In the genomic region with DNA sequence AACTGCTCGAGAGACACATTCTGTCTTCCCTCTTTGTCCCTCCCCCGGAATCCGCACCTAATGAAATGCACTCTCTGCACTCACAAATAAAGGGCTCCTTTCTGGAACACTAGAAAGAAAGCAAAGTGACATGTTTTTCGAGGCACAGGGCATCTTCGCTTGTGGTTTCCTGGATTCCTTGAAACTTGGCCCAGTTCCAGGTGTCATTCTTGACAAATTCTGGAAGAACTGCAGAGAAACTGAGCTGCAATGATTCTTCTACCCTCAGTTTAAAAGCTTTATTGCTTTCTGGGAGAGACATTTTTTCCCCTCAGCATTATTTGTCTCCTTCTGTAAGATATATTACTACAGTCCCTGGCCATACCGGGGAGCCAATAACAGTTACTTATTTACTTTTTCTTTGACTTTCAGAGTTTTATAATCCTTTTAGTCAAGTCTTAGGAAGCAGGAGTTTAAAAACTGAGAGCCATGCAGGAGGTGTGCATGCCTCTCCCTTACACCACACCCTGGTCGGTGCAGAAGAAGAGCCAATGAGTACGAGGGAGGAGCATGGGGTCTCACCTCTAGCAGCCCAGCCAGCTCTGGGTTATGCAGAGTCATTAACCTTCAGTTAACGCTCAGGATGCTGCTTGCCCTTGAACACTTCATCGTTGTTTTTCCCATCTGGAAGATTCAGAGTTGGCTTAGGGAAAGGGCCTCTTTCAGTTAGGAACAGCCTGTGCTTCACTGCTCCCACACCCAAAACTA, we compare ENCODE assay signal across 14 mouse cellular contexts. TPM values are rescaled to one million over a fixed set of nuclear protein-coding genes. Genes with fewer than 3 reads are reported as not detected.
DNase-seq lines count a peak whose midpoint lies in the region; ATAC-seq and TF ChIP-seq lines count a peak whose summit lies in the region.
"Had no signal": no experiment of that assay in that cellular context is flagged by ENCODE, and none has a peak within 500 bp of the region (broad histone marks: within the 10 kb centered on the region; RNA-seq: fewer than 3 reads in every experiment).

No protein-coding gene starts in this region.

- H3K27ac ChIP-seq in intestine, embryonic 14.5 days (ENCODE audit: low read depth) = no peak overlapping the region
- no peak overlapping the region for H3K27ac ChIP-seq in intestine, postnatal 0 days (ENCODE audit: low read depth, low read length)
- H3K27ac ChIP-seq in lung, postnatal 0 days (ENCODE audit: low read length) = no peak overlapping the region
- H3K27ac ChIP-seq: heart, adult 2 months had no signal

- TF ChIP-seq CTCF in intestine, postnatal 0 days (IDR thresholded peaks at IDR 0.05; ENCODE audit: low read depth) = no peak
- TF ChIP-seq CTCF in lung, postnatal 0 days (IDR thresholded peaks at IDR 0.05) = no peak

- 32% methylated on average over 10 of the region's 10 CpGs for WGBS in intestine, embryonic 14.5 days
- WGBS in intestine, postnatal 0 days = 28% methylated on average over 10 of the region's 10 CpGs
- WGBS in lung, postnatal 0 days = 52% methylated on average over 10 of the region's 10 CpGs

- ATAC-seq in intestine, embryonic 14.5 days (replicated peaks; ENCODE audit: low FRiP score, low TSS enrichment, low read depth) = peak; percentile 70
- no peak for ATAC-seq in intestine, postnatal 0 days
- no peak for ATAC-seq in lung, postnatal 0 days
- ATAC-seq in granulocyte monocyte progenitor cell, adult 5-6 weeks (replicated peaks; ENCODE audit: poor library complexity, severe bottlenecking) = no peak

- H3K4me1 ChIP-seq in intestine, embryonic 14.5 days (replicated peaks; ENCODE audit: control insufficient read depth, insufficient read depth, low read length) = no peaks in the 10 kb centered on the region
- H3K4me1 ChIP-seq in intestine, postnatal 0 days (replicated peaks; ENCODE audit: control insufficient read depth, insufficient read depth, low read length) = no peaks in the 10 kb centered on the region
- no peaks in the 10 kb centered on the region for H3K4me1 ChIP-seq in lung, postnatal 0 days (ENCODE audit: insufficient read depth, low read depth, low read length)

- no peaks in the 10 kb centered on the region for H3K9me3 ChIP-seq in intestine, embryonic 14.5 days (ENCODE audit: control insufficient read depth, low read length)
- H3K9me3 ChIP-seq in intestine, postnatal 0 days (ENCODE audit: control insufficient read depth) = no peaks in the 10 kb centered on the region
- H3K9me3 ChIP-seq in lung, postnatal 0 days (ENCODE audit: low read length) = no peaks in the 10 kb centered on the region

- no peak overlapping the region for H3K4me2 ChIP-seq in intestine, embryonic 14.5 days (ENCODE audit: low read length)
- H3K4me2 ChIP-seq in intestine, postnatal 0 days (replicated peaks; ENCODE audit: low read depth) = no peak overlapping the region
- no peak overlapping the region for H3K4me2 ChIP-seq in lung, postnatal 0 days (replicated peaks; ENCODE audit: low read depth, low read length)

- peak; percentile 7 for DNase-seq in adrenal gland, postnatal 10 days
- no peak for DNase-seq in adrenal gland, adult 8-10 months
- DNase-seq in intestine, embryonic 14.5 days (ENCODE audit: low spot score) = no peak
- peak; percentile 35 for DNase-seq in lung, postnatal 14 days
- DNase-seq in lung, postnatal 0 days (ENCODE audit: low spot score) = no peak
- peak; percentile 30 for DNase-seq in brain, adult 2 months (ENCODE audit: low read depth, low spot score)
- DNase-seq: cerebellum, adult 8-10 months; embryo, embryonic 11 days; heart, adult 2 months; heart, postnatal 10 days had no signal

- no peak for TF ChIP-seq EP300 in lung, postnatal 0 days (IDR thresholded peaks at IDR 0.05)

- H3K9ac ChIP-seq in intestine, embryonic 14.5 days (ENCODE audit: low read length) = no peak overlapping the region
- H3K9ac ChIP-seq in intestine, postnatal 0 days (ENCODE audit: low read depth, low read length) = no peak overlapping the region
- H3K9ac ChIP-seq in lung, postnatal 0 days (replicated peaks; ENCODE audit: low read depth) = no peak overlapping the region

- H3K36me3 ChIP-seq in intestine, embryonic 14.5 days (ENCODE audit: control insufficient read depth, insufficient read depth, low read length) = no peaks in the 10 kb centered on the region
- no peaks in the 10 kb centered on the region for H3K36me3 ChIP-seq in intestine, postnatal 0 days (ENCODE audit: control insufficient read depth, insufficient read depth)
- no peaks in the 10 kb centered on the region for H3K36me3 ChIP-seq in lung, postnatal 0 days (ENCODE audit: insufficient read depth, low read length)

- H3K4me3 ChIP-seq in intestine, embryonic 14.5 days (ENCODE audit: low read depth, low read length) = no peak overlapping the region
- H3K4me3 ChIP-seq in intestine, postnatal 0 days (ENCODE audit: low read depth, low read length) = no peak overlapping the region
- H3K4me3 ChIP-seq in lung, postnatal 0 days (ENCODE audit: low read depth, low read length) = no peak overlapping the region
- H3K4me3 ChIP-seq: heart, adult 2 months had no signal

- H3K27me3 ChIP-seq in intestine, embryonic 14.5 days (replicated peaks; ENCODE audit: control insufficient read depth, insufficient read depth, low read length) = no peaks in the 10 kb centered on the region
- H3K27me3 ChIP-seq in intestine, postnatal 0 days (replicated peaks; ENCODE audit: control insufficient read depth, insufficient read depth, low read length) = no peaks in the 10 kb centered on the region
- no peaks in the 10 kb centered on the region for H3K27me3 ChIP-seq in lung, postnatal 0 days (replicated peaks; ENCODE audit: insufficient read depth, low read length)

RNA-seq across cellular contexts. Expression of a gene that starts 49.1 kb away (rescaled TPM):
- 1 to 10 TPM; 2.2 to 3.7 TPM for total RNA-seq in adrenal gland, postnatal 10 days (2021)
- total RNA-seq in adrenal gland, adult 8-10 months (2022) = 1 to 10 TPM; 2.4 to 3.5 (median 3.0) TPM
- polyA plus RNA-seq in intestine, embryonic 14.5 days (2014; fragmentation: Nextera tagmentation; extraction: Ambion mirVana) = 2.7 and 3.6 TPM in 2 replicates
- polyA plus RNA-seq in intestine, postnatal 0 days (2015; fragmentation: Nextera tagmentation; extraction: Ambion mirVana) = 2.5 and 2.6 TPM in 2 replicates
- polyA plus RNA-seq in lung, postnatal 0 days (2015; fragmentation: Nextera tagmentation; extraction: Ambion mirVana) = 12.8 and 13.8 TPM in 2 replicates
- total RNA-seq in granulocyte monocyte progenitor cell, adult 5-6 weeks (2014; fragmentation: Nextera tagmentation) = not detected in 2 replicates
- 0.04 TPM in 1 of 2 replicates, not detected in the other for total RNA-seq in granulocyte monocyte progenitor cell, adult 5-6 weeks (2017)
- total RNA-seq: monocyte, adult 5-6 weeks; neutrophil, adult 5-6 weeks had no signal

Comparison
In these comparisons a context has a peak if more than half of its experiments do, and no peak if none do; other contexts are left out.
1. DNase-seq: peak in adrenal gland, postnatal 10 days (single experiment), lung, postnatal 14 days (single experiment) and brain, adult 2 months (single experiment); none in adrenal gland, adult 8-10 months (single experiment), intestine, embryonic 14.5 days (single experiment) and lung, postnatal 0 days (single experiment).